Mouse (Mus musculus): Measurements from ENCODE around the gene Adgrd1. TPM values are rescaled to one million over a fixed set of nuclear protein-coding genes. Genes with fewer than 3 reads are reported as not detected.
A peak's percentile ranks its signal among the peaks of the same experiment; 100 is the strongest.

Adgrd1 gene
- total RNA-seq (2014; rRNA removed), result 0.42 and 0.77 TPM in 2 replicates
- 0.17 and 0.26 TPM in 2 replicates for polyA plus RNA-seq (2015; fragmentation: Nextera tagmentation; extraction: Ambion mirVana)

DNA sequence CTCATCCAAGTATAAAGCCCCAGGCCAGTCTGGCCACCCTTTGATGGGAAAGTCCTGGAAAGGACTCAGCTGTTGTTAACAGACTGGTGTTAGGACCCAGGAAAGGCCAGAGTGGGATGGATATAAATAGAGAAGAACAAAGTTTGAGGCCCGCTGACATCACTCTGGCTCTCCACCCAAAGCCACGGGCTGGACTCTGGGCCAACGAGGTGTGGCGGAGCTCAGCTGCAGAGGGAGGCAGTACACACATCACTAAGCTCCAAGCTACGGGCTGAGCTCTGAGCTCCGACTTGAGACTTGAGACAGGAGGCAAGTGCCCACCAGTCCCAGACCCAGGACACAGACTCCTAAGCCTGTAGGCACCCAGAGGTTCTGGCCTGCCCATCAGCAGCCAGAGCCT, at the start of gene Adgrd1:
Gene Adgrd1, plus strand, starts transcription at position 240 of the 400 bp plus-strand sequence.
- Histone ChIP-seq H3K27ac (ENCODE audit: low read depth, low read length) (no peak within 1 kb of the TSS), H3K4me1 (ENCODE audit: insufficient read depth, low read length) (no peaks in the 10 kb centered on the region), H3K4me3 (ENCODE audit: low read depth, low read length) (no peak within 1 kb of the TSS), H3K9me3 (ENCODE audit: low read length) (no peaks in the 10 kb centered on the region), H3K27me3 (ENCODE audit: insufficient read depth, low read length) (no peaks in the 10 kb centered on the region), H3K9ac (replicated peaks; ENCODE audit: low read length, poor library complexity, severe bottlenecking) (no peak within 1 kb of the TSS), H3K36me3 (ENCODE audit: insufficient read depth, low read length) (no peaks in the 10 kb centered on the region), H3K4me2 (ENCODE audit: low read depth, low read length, poor library complexity, severe bottlenecking) (no peak within 1 kb of the TSS)
- ATAC-seq (ENCODE audit: low FRiP score) (no peak), DNase-seq (ENCODE audit: low spot score) (no peak)
- 54% methylated on average over 6 of the region's 6 CpGs for WGBS
- no peak for TF ChIP-seq CTCF (IDR thresholded peaks at IDR 0.05)

DNA sequence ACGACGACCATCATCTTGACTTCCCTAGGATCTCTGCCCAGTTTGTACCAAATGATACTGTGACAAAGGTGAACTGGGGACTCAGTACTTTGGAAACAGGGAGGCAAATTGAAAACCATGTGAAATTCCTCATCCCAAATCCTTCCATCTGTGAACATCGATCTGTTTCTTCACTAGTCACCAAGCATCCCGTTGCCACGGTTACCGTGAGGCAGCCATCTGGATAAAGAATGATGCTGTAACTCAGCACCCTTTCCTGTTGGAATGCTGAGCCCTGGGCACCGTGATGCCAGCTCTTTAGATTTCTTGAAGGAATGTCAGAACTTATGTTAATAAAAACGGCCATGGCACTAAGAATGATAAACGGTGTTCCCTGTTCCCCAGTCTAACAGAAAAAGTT, 47.2 kb upstream of the Adgrd1 start:
- DNase-seq (ENCODE audit: low spot score) (peak; percentile 69), ATAC-seq (ENCODE audit: low FRiP score) (no peak)
- Histone ChIP-seq H3K4me3 (ENCODE audit: low read depth, low read length) (no peak overlapping the region), H3K27ac (ENCODE audit: low read depth, low read length) (no peak overlapping the region), H3K36me3 (ENCODE audit: insufficient read depth, low read length) (no peaks in the 10 kb centered on the region), H3K27me3 (ENCODE audit: insufficient read depth, low read length) (no peaks in the 10 kb centered on the region), H3K4me2 (ENCODE audit: low read depth, low read length, poor library complexity, severe bottlenecking) (no peak overlapping the region), H3K4me1 (ENCODE audit: insufficient read depth, low read length) (0 out of 2 replicates have a peak, but pooled peaks cover 3% of the 10 kb centered on the region), H3K9ac (replicated peaks; ENCODE audit: low read length, poor library complexity, severe bottlenecking) (no peak overlapping the region), H3K9me3 (ENCODE audit: low read length) (no peaks in the 10 kb centered on the region)
- WGBS, result 47% methylated on average over 9 of the region's 9 CpGs
- no peak for TF ChIP-seq CTCF (IDR thresholded peaks at IDR 0.05)

DNA sequence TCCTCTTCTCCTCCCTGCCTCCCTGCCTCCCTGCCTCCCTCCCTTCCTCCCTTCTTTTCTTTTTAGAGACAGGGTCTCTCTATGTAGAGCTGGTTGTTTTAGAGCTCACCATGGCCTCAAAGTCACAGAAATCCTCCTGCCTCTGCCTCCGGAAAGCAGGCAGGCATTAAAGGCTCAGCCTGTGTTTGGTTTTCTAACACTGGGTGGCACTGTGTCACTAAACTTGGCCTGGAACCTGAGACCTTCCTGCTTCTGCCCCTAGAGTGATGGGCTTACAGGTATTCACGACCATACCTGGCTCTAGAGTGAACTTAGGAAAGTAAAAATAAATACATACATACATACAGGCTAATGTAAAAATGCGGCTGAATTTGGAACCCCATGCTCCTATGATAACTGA, 44.6 kb upstream of the Adgrd1 start:
- H3K4me2 ChIP-seq (ENCODE audit: low read depth, low read length, poor library complexity, severe bottlenecking), result no peak overlapping the region
- DNase-seq (ENCODE audit: low spot score), result no peak
- no peaks in the 10 kb centered on the region for H3K36me3 ChIP-seq (ENCODE audit: insufficient read depth, low read length)
- 0 out of 2 replicates have a peak, but pooled peaks cover 3% of the 10 kb centered on the region for H3K4me1 ChIP-seq (ENCODE audit: insufficient read depth, low read length)
- no peak overlapping the region for H3K27ac ChIP-seq (ENCODE audit: low read depth, low read length)
- ATAC-seq (ENCODE audit: low FRiP score), result no peak
- WGBS, result 84% methylated on average over 3 of the region's 3 CpGs
- no peak overlapping the region for H3K9ac ChIP-seq (replicated peaks; ENCODE audit: low read length, poor library complexity, severe bottlenecking)
- no peaks in the 10 kb centered on the region for H3K27me3 ChIP-seq (ENCODE audit: insufficient read depth, low read length)
- no peaks in the 10 kb centered on the region for H3K9me3 ChIP-seq (ENCODE audit: low read length)
- no peak overlapping the region for H3K4me3 ChIP-seq (ENCODE audit: low read depth, low read length)
- TF ChIP-seq CTCF (IDR thresholded peaks at IDR 0.05), result peak; percentile 43

DNA sequence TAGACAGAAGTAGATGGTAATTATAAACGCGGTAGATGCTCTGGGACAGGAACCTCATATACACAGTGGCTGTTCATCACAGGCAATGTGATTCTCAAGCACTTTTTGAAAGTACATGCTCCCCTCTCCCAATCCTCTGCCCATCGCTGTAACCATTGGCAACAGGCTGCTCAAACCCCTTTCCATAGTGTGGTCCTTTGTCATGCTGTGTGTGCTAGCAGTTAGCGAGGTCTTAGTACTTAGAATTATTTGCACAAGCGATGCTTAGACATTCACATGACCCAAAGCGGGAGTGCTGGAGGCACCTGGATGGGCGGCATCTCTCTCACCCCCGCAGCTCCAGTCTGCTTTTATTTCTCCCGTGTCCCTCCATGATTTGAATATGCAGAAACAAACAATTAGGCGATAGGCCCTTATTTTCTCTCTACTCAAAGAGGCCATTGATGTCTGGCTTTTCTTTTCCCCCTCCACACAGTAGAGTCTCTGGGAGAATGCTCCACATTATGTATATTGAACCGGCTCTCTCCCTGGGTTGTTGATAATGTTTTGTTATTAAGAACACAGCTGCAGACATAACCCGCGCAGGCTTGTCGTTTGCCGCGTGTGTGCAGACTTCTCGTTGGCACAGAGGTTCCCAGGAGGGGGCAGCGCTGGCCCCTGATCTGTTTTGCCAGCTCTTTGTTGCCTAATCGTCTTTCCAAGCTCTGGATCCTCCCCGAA, 43.8 kb upstream of the Adgrd1 start:
- no peaks in the 10 kb centered on the region for H3K27me3 ChIP-seq (ENCODE audit: insufficient read depth, low read length)
- WGBS, result 7% methylated on average over 20 of the region's 20 CpGs
- ATAC-seq (ENCODE audit: low FRiP score) (peak; percentile 68), DNase-seq (ENCODE audit: low spot score) (peak; percentile 67)
- no peak overlapping the region; the same call in 1 of the 2 replicates for H3K9ac ChIP-seq (replicated peaks; ENCODE audit: low read length, poor library complexity, severe bottlenecking)
- H3K36me3 ChIP-seq (ENCODE audit: insufficient read depth, low read length), result no peaks in the 10 kb centered on the region
- H3K4me3 ChIP-seq (ENCODE audit: low read depth, low read length), result no peak overlapping the region
- 0 out of 2 replicates have a peak, but pooled peaks cover 3% of the 10 kb centered on the region for H3K4me1 ChIP-seq (ENCODE audit: insufficient read depth, low read length)
- peak overlapping the region; percentile 47 for H3K27ac ChIP-seq (ENCODE audit: low read depth, low read length)
- peak overlapping the region; percentile 23 for H3K4me2 ChIP-seq (ENCODE audit: low read depth, low read length, poor library complexity, severe bottlenecking)
- no peaks in the 10 kb centered on the region for H3K9me3 ChIP-seq (ENCODE audit: low read length)
- TF ChIP-seq CTCF (IDR thresholded peaks at IDR 0.05), result 0 out of 2 replicates have a peak, but pooled peaks have one; percentile 1

GRCm38 (mm10) chr5:129054675-129055284, 41.8 kb upstream of the Adgrd1 start:
- TF ChIP-seq CTCF (IDR thresholded peaks at IDR 0.05), result no peak
- 92% methylated on average over 9 of the region's 9 CpGs for WGBS
- no peaks in the 10 kb centered on the region for H3K27me3 ChIP-seq (ENCODE audit: insufficient read depth, low read length)
- H3K4me3 ChIP-seq (ENCODE audit: low read depth, low read length), result no peak overlapping the region
- no peak overlapping the region for H3K4me2 ChIP-seq (ENCODE audit: low read depth, low read length, poor library complexity, severe bottlenecking)
- no peak overlapping the region for H3K27ac ChIP-seq (ENCODE audit: low read depth, low read length)
- 0 out of 2 replicates have a peak, but pooled peaks cover 3% of the 10 kb centered on the region for H3K4me1 ChIP-seq (ENCODE audit: insufficient read depth, low read length)
- no peaks in the 10 kb centered on the region for H3K9me3 ChIP-seq (ENCODE audit: low read length)
- ATAC-seq (ENCODE audit: low FRiP score), result no peak
- DNase-seq (ENCODE audit: low spot score), result no peak
- no peaks in the 10 kb centered on the region for H3K36me3 ChIP-seq (ENCODE audit: insufficient read depth, low read length)
- H3K9ac ChIP-seq (replicated peaks; ENCODE audit: low read length, poor library complexity, severe bottlenecking), result no peak overlapping the region

DNA sequence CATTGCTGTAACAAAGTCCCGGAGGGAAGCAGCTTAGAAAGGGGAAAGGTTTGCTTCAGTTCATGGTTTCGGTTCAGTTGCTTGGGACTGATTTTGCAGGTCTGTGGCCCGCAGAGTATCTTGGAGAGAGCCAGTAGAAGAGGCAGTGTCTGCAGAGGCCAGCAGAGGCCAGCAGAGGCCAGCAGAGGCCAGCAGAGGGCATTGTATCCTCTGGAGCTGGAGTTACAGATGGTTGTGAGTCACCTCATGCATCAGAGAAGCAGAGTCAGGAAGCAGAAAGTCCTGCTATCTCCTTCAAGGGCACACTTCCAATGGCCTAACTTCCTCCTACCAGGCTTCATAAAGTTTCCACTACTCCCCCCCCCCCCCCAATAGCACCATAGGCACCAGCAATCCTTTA, 37.4 kb upstream of the Adgrd1 start:
- Histone ChIP-seq H3K4me3 (ENCODE audit: low read depth, low read length) (no peak overlapping the region), H3K9me3 (ENCODE audit: low read length) (no peaks in the 10 kb centered on the region), H3K4me2 (ENCODE audit: low read depth, low read length, poor library complexity, severe bottlenecking) (no peak overlapping the region), H3K9ac (replicated peaks; ENCODE audit: low read length, poor library complexity, severe bottlenecking) (no peak overlapping the region), H3K4me1 (ENCODE audit: insufficient read depth, low read length) (peaks cover 4% of the 10 kb centered on the region; the same call in 1 of the 2 replicates), H3K27me3 (ENCODE audit: insufficient read depth, low read length) (peaks cover 2% of the 10 kb centered on the region; the same call in 1 of the 2 replicates), H3K36me3 (ENCODE audit: insufficient read depth, low read length) (no peaks in the 10 kb centered on the region), H3K27ac (ENCODE audit: low read depth, low read length) (no peak overlapping the region)
- no peak for ATAC-seq (ENCODE audit: low FRiP score)
- 88% methylated on average over 3 of the region's 3 CpGs for WGBS
- peak; percentile 43 for TF ChIP-seq CTCF (IDR thresholded peaks at IDR 0.05)
- DNase-seq (ENCODE audit: low spot score), result no peak

Data from midbrain, postnatal 0 days (tissue).